Mouse (Mus musculus) cortical plate, adult 2 months (tissue): ENCODE data around the gene Nup160.

Source experiments
- CTCF ChIP-seq: fragments of 200-500 bp; IDR thresholded peaks from 2 replicates; pipeline ENCODE4 v1.5.1; 2011; ENCODE audit warnings: mild to moderate bottlenecking, control low read depth, low read length; ENCODE audit not compliant: insufficient read depth; ENCODE audit errors: extremely low read depth
- POLR2A ChIP-seq: fragments of 200-500 bp; IDR thresholded peaks from 2 replicates; pipeline ENCODE4 v1.6.1; 2011; ENCODE audit warnings: mild to moderate bottlenecking, low read length, control low read depth; ENCODE audit not compliant: insufficient read depth; ENCODE audit errors: extremely low read depth

DNA sequence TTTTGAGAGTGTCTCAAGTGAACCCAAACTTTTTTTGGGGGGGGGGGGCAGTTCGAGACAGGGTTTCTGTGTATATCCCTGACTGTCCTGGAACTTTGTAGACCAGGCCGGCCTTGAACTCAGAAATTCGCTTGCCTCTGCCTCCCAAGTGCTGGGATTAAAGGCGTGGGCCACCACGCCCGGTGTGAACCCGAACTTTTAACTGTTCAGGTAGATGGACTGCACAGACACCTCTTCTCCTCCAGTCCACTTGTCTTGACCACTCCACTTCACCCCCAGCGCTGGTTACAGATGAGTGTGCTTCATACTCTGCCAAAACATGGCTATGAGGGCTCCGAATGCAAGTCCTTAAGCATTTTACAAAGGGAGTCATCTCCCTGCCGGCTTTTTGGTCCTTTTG is 70.1 kb downstream of the Nup160 start:
- TF ChIP-seq CTCF (no peak), POLR2A (no peak)
